Mouse (Mus musculus) cortical plate, adult 2 months (tissue): ENCODE measurements around the gene AI661453.

ENCODE experiments used
- CTCF ChIP-seq: fragments of 200-500 bp; IDR thresholded peaks from 2 replicates; pipeline ENCODE4 v1.5.1; 2011; ENCODE audit warnings: mild to moderate bottlenecking, control low read depth, low read length; ENCODE audit not compliant: insufficient read depth; ENCODE audit errors: extremely low read depth
- POLR2A ChIP-seq: fragments of 200-500 bp; IDR thresholded peaks from 2 replicates; pipeline ENCODE4 v1.6.1; 2011; ENCODE audit warnings: mild to moderate bottlenecking, low read length, control low read depth; ENCODE audit not compliant: insufficient read depth; ENCODE audit errors: extremely low read depth

- TF ChIP-seq POLR2A (peak; percentile 77), CTCF (no peak)
Observed at GRCm38 (mm10) chr17:47501946-47502706, 65.7 kb downstream of the AI661453 start, which contains the start of gene Taf8.
